Mouse (Mus musculus): ENCODE data around the gene Erbb2. TPM values are rescaled to one million over a fixed set of nuclear protein-coding genes. Genes with fewer than 3 reads are reported as not detected.

The Erbb2 gene
- polyA plus RNA-seq, 1 experiment from 2014 or later = 5.6 TPM

DNA sequence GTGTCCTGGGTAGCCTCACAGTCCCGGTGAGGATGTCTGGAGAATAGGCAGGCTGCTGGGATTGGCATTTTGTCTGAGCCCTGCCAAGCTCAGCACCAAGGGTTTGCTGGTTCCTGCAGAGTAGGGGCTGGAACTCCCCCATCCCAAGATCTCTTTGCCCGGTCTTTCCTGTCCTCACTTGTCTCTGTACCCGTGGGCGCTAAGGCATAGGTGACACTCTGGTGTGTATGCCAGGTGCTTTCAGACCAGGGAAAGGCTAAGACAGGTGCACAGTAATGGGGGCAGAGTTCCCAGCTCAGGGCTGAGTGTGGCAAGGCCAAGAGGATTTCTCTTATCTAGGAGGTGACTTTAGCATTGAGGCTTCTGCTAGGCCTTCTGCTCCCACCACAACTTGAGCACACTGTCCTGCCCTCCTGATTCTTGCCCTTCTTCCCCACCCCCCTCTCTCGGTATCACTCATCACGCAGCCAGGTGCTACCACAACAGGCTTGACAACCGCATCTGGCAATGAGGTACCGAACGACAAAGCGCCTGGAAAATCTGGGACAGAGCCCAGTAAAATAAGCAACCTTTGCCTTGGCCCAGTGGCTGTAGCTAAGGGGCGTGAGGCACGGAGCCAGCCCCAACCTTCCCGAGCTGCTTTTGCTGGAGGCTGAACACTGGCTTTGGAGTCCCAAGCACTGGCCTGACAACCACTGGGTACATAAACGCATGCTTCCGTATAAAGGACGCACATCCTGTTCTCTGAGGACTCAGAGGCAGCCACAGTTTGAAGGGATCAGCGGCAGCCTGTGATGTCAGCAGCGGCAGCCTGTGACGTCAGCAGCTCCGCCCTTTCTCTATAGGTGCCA, 37.9 kb downstream of the Erbb2 start:
- Histone ChIP-seq H3K4me2 (peak overlapping the region; percentile 45), H3K4me3 (no peak overlapping the region), H3K9me3 (replicated peaks) (no peaks in the 10 kb centered on the region)

GRCm38 (mm10) chr11:98455484-98455883, 43.2 kb downstream of the Erbb2 start:
- no peak overlapping the region for H3K4me2 ChIP-seq
- H3K9me3 ChIP-seq (replicated peaks) = no peaks in the 10 kb centered on the region
- H3K4me1 ChIP-seq = peaks cover 16% of the 10 kb centered on the region
- peaks cover 42% of the 10 kb centered on the region for H3K36me3 ChIP-seq
- H3K27ac ChIP-seq = no peak overlapping the region
- H3K27me3 ChIP-seq (replicated peaks) = peaks cover 75% of the 10 kb centered on the region
- H3K9ac ChIP-seq = no peak overlapping the region
- no peak for ATAC-seq
- WGBS (ENCODE audit: insufficient replicate concordance) = 69% methylated on average over 4 of the region's 4 CpGs
- H3K4me3 ChIP-seq = no peak overlapping the region

More for the DNA sequence above, 37.9 kb downstream of the Erbb2 start:
- H3K27me3 ChIP-seq (replicated peaks) = peaks cover 83% of the 10 kb centered on the region
- 64% methylated on average over 20 of the region's 20 CpGs for WGBS (ENCODE audit: insufficient replicate concordance)
- H3K27ac ChIP-seq = no peak overlapping the region
- no peak for ATAC-seq
- H3K36me3 ChIP-seq = peaks cover 42% of the 10 kb centered on the region
- no peak overlapping the region for H3K9ac ChIP-seq
- peaks cover 6% of the 10 kb centered on the region for H3K4me1 ChIP-seq

DNA sequence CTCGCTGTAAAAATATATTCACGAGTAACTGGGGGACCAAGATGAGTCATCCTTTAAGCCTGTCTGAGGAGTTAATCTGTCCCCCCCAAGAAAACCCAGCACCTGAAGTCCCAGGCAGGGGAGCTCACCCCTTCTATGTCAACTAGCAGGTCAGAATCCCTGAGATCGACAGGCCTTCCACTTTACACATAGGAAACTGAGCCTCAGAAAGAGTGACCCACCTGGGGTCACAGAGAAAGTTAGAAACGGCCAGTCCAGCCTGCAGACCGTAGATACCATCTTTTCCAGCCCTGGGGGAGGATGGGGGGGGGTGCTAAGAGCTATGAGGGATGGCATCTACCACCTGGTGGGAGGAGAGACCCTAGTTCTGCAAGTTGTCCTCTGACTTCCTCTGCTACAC, 44.3 kb downstream of the Erbb2 start:
- peaks cover 16% of the 10 kb centered on the region for H3K4me1 ChIP-seq
- ATAC-seq = no peak
- H3K36me3 ChIP-seq = peaks cover 35% of the 10 kb centered on the region
- H3K4me3 ChIP-seq = no peak overlapping the region
- no peak overlapping the region for H3K4me2 ChIP-seq
- 50% methylated on average over 5 of the region's 5 CpGs for WGBS (ENCODE audit: insufficient replicate concordance)
- no peaks in the 10 kb centered on the region for H3K9me3 ChIP-seq (replicated peaks)
- H3K27ac ChIP-seq = no peak overlapping the region
- no peak overlapping the region for H3K9ac ChIP-seq
- H3K27me3 ChIP-seq (replicated peaks) = peaks cover 76% of the 10 kb centered on the region

- Histone ChIP-seq H3K36me3 (peaks cover 31% of the 10 kb centered on the region), H3K27me3 (replicated peaks) (peaks cover 77% of the 10 kb centered on the region), H3K4me1 (peaks cover 16% of the 10 kb centered on the region), H3K27ac (0 out of 2 replicates have a peak overlapping the region, but pooled peaks have one; percentile 20), H3K9ac (peak overlapping the region; percentile 63), H3K4me2 (peak overlapping the region; percentile 91), H3K9me3 (replicated peaks) (no peaks in the 10 kb centered on the region), H3K4me3 (peak overlapping the region; percentile 66)
- WGBS (ENCODE audit: insufficient replicate concordance) = 24% methylated on average over 9 of the region's 9 CpGs
- ATAC-seq = peak; percentile 6; the same call in 1 of the 2 replicates
These were observed 44.7 kb downstream of the Erbb2 start for GRCm38 (mm10) chr11:98456945-98457344.

DNA sequence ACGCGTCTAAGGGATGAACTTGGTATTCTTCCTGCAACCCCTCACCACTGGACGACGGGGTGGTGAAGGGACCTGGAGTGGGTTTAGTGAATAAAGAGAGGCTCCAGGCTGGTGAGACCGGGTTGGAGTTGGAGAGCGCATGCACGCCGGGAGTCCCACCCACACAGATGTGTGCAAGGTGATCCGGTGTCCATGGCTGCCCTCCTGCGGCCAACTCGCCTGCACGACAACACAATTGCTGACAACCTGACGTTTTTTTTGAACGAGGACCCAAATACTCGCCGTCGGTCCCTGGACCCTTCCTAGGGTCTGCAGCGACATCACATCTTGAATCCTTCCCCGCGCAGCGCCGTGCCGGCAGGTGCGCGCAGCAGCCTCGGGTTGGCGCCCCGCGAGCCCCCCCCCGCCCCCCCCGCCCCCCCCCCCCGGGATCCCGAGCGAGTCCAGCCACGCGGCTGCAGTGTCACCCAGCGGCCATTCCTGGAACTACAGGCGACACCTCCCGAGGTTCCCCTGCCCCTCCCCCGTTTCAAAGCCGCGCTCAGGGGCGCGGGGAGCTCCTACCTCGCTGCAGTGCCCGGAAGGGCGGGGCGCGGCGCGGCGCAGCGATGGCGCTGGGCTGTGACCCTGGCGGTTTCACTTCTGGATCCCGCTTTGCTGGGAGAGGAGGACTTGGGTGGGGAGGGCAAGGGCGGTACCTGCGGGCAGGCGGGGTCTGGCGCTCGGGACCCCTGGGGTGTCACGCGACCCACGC, 45.3 kb downstream of the Erbb2 start:
- Histone ChIP-seq H3K36me3 (peaks cover 27% of the 10 kb centered on the region; the same call in 1 of the 2 replicates), H3K27me3 (replicated peaks) (peaks cover 76% of the 10 kb centered on the region), H3K4me1 (peaks cover 16% of the 10 kb centered on the region), H3K4me2 (peak overlapping the region; percentile 91), H3K4me3 (peak overlapping the region; percentile 66), H3K9me3 (replicated peaks) (no peaks in the 10 kb centered on the region), H3K27ac (peak overlapping the region; percentile 20; the same call in 1 of the 2 replicates), H3K9ac (peak overlapping the region; percentile 63)
- ATAC-seq = peak; percentile 72
- under 1% methylated on average over 46 of the region's 64 CpGs for WGBS (ENCODE audit: insufficient replicate concordance)

DNA sequence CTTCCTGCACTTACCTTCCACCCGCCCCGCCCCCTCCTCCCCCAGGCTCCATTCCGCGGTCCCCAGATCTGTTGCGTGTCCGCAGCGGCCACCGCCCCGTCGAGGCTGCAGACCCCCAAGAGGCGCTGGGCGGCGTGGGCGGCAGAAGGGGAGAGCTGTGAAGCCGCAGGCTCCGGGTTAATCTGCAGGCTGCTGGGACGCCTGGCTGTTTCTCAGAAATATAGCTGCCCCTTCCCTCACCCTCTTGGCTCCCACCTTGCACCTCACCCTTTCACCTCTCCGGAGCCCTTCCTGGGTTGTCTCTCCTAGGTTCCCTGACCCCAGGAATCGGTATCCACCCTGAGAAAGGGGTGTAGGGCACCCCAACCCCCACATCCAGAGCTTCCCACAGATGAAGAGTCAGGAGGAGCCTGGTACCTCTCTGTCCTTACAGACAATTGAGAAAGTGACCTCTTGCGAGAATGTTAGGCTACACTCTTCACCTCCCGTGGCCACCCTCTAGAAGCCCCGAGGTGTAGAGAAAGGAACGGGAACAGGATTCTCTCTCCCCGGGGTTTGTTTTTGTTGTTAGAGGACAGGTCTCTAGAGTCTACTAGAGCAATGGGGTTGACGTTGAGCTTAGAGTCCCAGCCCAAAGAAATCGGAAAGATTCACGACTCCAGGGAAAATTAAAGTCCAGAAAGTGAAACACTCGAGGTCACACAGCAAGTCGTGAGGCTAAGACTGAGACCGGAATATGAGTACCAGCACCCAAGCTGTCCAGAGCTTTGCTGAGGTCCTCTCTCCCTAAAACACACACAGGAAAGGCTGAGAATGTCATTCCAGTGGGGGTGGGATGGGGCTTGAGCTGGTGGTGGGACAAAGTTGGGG, 46.1 kb downstream of the Erbb2 start:
- Histone ChIP-seq H3K4me3 (peak overlapping the region; percentile 66), H3K9me3 (replicated peaks) (no peaks in the 10 kb centered on the region), H3K27ac (no peak overlapping the region), H3K9ac (peak overlapping the region; percentile 63), H3K4me2 (peak overlapping the region; percentile 91), H3K27me3 (replicated peaks) (peaks cover 73% of the 10 kb centered on the region), H3K36me3 (peaks cover 20% of the 10 kb centered on the region; the same call in 1 of the 2 replicates), H3K4me1 (peaks cover 16% of the 10 kb centered on the region)
- 0 out of 2 replicates have a peak, but pooled peaks have one; percentile 19 for ATAC-seq
- 4% methylated on average over 26 of the region's 30 CpGs for WGBS (ENCODE audit: insufficient replicate concordance)

- Histone ChIP-seq H3K4me1 (peaks cover 16% of the 10 kb centered on the region), H3K9ac (no peak overlapping the region), H3K36me3 (0 out of 2 replicates have a peak, but pooled peaks cover 12% of the 10 kb centered on the region), H3K27me3 (replicated peaks) (peaks cover 68% of the 10 kb centered on the region), H3K4me2 (no peak overlapping the region), H3K27ac (no peak overlapping the region), H3K4me3 (no peak overlapping the region), H3K9me3 (replicated peaks) (no peaks in the 10 kb centered on the region)
- 12% methylated on average over 11 of the region's 11 CpGs for WGBS (ENCODE audit: insufficient replicate concordance)
- ATAC-seq = no peak
These were observed 46.9 kb downstream of the Erbb2 start for GRCm38 (mm10) chr11:98459071-98459741.

GRCm38 (mm10) chr11:98459860-98460259, 47.6 kb downstream of the Erbb2 start:
- H3K27me3 ChIP-seq (replicated peaks) = peaks cover 74% of the 10 kb centered on the region
- 68% methylated on average over 9 of the region's 9 CpGs for WGBS (ENCODE audit: insufficient replicate concordance)

GRCm38 (mm10) chr11:98461109-98461720, 48.9 kb downstream of the Erbb2 start:
- ATAC-seq = no peak
- Histone ChIP-seq H3K9ac (no peak overlapping the region), H3K27ac (no peak overlapping the region), H3K4me3 (no peak overlapping the region), H3K27me3 (replicated peaks) (peaks cover 79% of the 10 kb centered on the region), H3K9me3 (replicated peaks) (no peaks in the 10 kb centered on the region), H3K4me1 (peaks cover 16% of the 10 kb centered on the region), H3K4me2 (no peak overlapping the region), H3K36me3 (no peaks in the 10 kb centered on the region)
- 54% methylated on average over 6 of the region's 6 CpGs for WGBS (ENCODE audit: insufficient replicate concordance)

More at GRCm38 (mm10) chr11:98459860-98460259, 47.6 kb downstream of the Erbb2 start:
- ATAC-seq = no peak
- Histone ChIP-seq H3K4me2 (no peak overlapping the region), H3K27ac (no peak overlapping the region), H3K4me1 (peaks cover 16% of the 10 kb centered on the region), H3K9ac (no peak overlapping the region), H3K9me3 (replicated peaks) (no peaks in the 10 kb centered on the region), H3K36me3 (0 out of 2 replicates have a peak, but pooled peaks cover 6% of the 10 kb centered on the region), H3K4me3 (no peak overlapping the region)

DNA sequence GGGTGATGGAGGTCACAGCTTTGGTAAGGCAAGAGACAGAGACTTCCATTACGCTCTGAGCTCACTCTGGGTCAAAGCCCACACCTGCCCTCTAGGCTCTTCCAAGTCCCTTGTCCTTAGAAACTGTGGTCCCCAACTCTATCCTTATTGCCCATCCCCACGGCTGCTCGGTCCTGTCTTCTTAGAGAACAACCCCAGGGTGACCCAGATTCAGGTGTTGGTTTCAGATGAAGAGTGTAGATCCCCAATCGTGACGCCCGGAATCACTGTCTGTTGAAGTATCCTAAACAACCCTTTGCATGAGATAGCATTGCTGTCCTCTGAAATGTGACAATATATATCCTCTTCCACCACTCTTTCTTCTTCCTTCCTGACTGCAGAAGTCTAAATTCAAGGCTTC, 50.0 kb downstream of the Erbb2 start:
- H3K9ac ChIP-seq = no peak overlapping the region
- H3K27ac ChIP-seq = no peak overlapping the region
- no peak overlapping the region for H3K4me3 ChIP-seq
- peaks cover 12% of the 10 kb centered on the region for H3K4me1 ChIP-seq
- H3K36me3 ChIP-seq = no peaks in the 10 kb centered on the region
- H3K27me3 ChIP-seq (replicated peaks) = peaks cover 74% of the 10 kb centered on the region
- ATAC-seq = no peak
- WGBS (ENCODE audit: insufficient replicate concordance) = 71% methylated on average over 6 of the region's 6 CpGs
- H3K9me3 ChIP-seq (replicated peaks) = no peaks in the 10 kb centered on the region
- H3K4me2 ChIP-seq = no peak overlapping the region

Data from liver, embryonic 12.5 days (tissue).